Mouse (Mus musculus): ENCODE results near the gene Runx2. TPM values are rescaled to one million over a fixed set of nuclear protein-coding genes. Genes with fewer than 3 reads are reported as not detected.
A peak's percentile ranks its signal among the peaks of the same experiment; 100 is the strongest.

Gene Runx2
- total RNA-seq, 1 experiment, result 0.71 TPM

- Histone ChIP-seq H3K9ac (ENCODE audit: insufficient read depth, low read depth, low read length, poor library complexity, severe bottlenecking) (no peak overlapping the region), H3K36me3 (ENCODE audit: control insufficient read depth, insufficient read depth, low read length, poor library complexity, severe bottlenecking) (no peaks in the 10 kb centered on the region), H3K9me3 (ENCODE audit: control insufficient read depth, insufficient read depth, low read depth, low read length) (no peaks in the 10 kb centered on the region), H3K4me1 (ENCODE audit: control insufficient read depth in 2 of 2, insufficient read depth in 2 of 2, low read length in 2 of 2, poor library complexity in 1 of 2) (no peaks in the 10 kb centered on the region), H3K27ac (ENCODE audit: insufficient read depth, low read depth, low read length, poor library complexity, severe bottlenecking) (no peak overlapping the region), H3K4me3 (ENCODE audit: insufficient read depth in 1 of 2, low read depth in 1 of 2, low read length in 2 of 2, poor library complexity in 1 of 2, severe bottlenecking in 1 of 2) (no peak overlapping the region)
- TF ChIP-seq HCFC1 (IDR thresholded peaks at IDR 0.05; ENCODE audit: borderline replicate concordance, insufficient read depth, low read length), result no peak
- TF ChIP-seq MAFK (IDR thresholded peaks at IDR 0.05; ENCODE audit: insufficient read depth, low read depth, low read length), result no peak
- no peak for TF ChIP-seq ZC3H11A (IDR thresholded peaks at IDR 0.05; ENCODE audit: borderline replicate concordance, low read depth, low read length)
- no peak for TF ChIP-seq CHD2 (IDR thresholded peaks at IDR 0.05; ENCODE audit: low read depth, low read length)
- no peak for TF ChIP-seq ZNF384 (IDR thresholded peaks at IDR 0.05; ENCODE audit: low read depth, low read length)
- peak; percentile 2 for DNase-seq (ENCODE audit: low read depth, low spot score)
- in situ Hi-C loops (cut with MboI; ENCODE audit: low sequenced_read_pairs in 2 of 2, unreplicated experiment in 2 of 2), result no loop called here
These were observed 273.9 kb downstream of the Runx2 start for GRCm38 (mm10) chr17:44540699-44541098.

GRCm38 (mm10) chr17:44538921-44539320, 275.7 kb downstream of the Runx2 start:
- no peak for TF ChIP-seq HCFC1 (IDR thresholded peaks at IDR 0.05; ENCODE audit: borderline replicate concordance, insufficient read depth, low read length)
- TF ChIP-seq CHD2 (IDR thresholded peaks at IDR 0.05; ENCODE audit: low read depth, low read length), result no peak
- TF ChIP-seq ZNF384 (IDR thresholded peaks at IDR 0.05; ENCODE audit: low read depth, low read length), result no peak
- no peak for TF ChIP-seq ZC3H11A (IDR thresholded peaks at IDR 0.05; ENCODE audit: borderline replicate concordance, low read depth, low read length)
- TF ChIP-seq MAFK (IDR thresholded peaks at IDR 0.05; ENCODE audit: insufficient read depth, low read depth, low read length), result no peak
- Histone ChIP-seq H3K4me1 (ENCODE audit: control insufficient read depth in 2 of 2, insufficient read depth in 2 of 2, low read length in 2 of 2, poor library complexity in 1 of 2) (no peaks in the 10 kb centered on the region), H3K9me3 (ENCODE audit: control insufficient read depth, insufficient read depth, low read depth, low read length) (no peaks in the 10 kb centered on the region), H3K36me3 (ENCODE audit: control insufficient read depth, insufficient read depth, low read length, poor library complexity, severe bottlenecking) (no peaks in the 10 kb centered on the region), H3K9ac (ENCODE audit: insufficient read depth, low read depth, low read length, poor library complexity, severe bottlenecking) (no peak overlapping the region), H3K27ac (ENCODE audit: insufficient read depth, low read depth, low read length, poor library complexity, severe bottlenecking) (no peak overlapping the region), H3K4me3 (ENCODE audit: insufficient read depth in 1 of 2, low read depth in 1 of 2, low read length in 2 of 2, poor library complexity in 1 of 2, severe bottlenecking in 1 of 2) (no peak overlapping the region)
- in situ Hi-C loops (cut with MboI; ENCODE audit: low sequenced_read_pairs in 2 of 2, unreplicated experiment in 2 of 2), result no loop called here
- no peak for DNase-seq (ENCODE audit: low read depth, low spot score)

GRCm38 (mm10) chr17:44530000-44530399, 284.6 kb downstream of the Runx2 start:
- Histone ChIP-seq H3K4me1 (ENCODE audit: control insufficient read depth in 2 of 2, insufficient read depth in 2 of 2, low read length in 2 of 2, poor library complexity in 1 of 2) (no peaks in the 10 kb centered on the region), H3K36me3 (ENCODE audit: control insufficient read depth, insufficient read depth, low read length, poor library complexity, severe bottlenecking) (no peaks in the 10 kb centered on the region), H3K9me3 (ENCODE audit: control insufficient read depth, insufficient read depth, low read depth, low read length) (no peaks in the 10 kb centered on the region), H3K9ac (ENCODE audit: insufficient read depth, low read depth, low read length, poor library complexity, severe bottlenecking) (no peak overlapping the region), H3K4me3 (ENCODE audit: insufficient read depth in 1 of 2, low read depth in 1 of 2, low read length in 2 of 2, poor library complexity in 1 of 2, severe bottlenecking in 1 of 2) (no peak overlapping the region), H3K27ac (ENCODE audit: insufficient read depth, low read depth, low read length, poor library complexity, severe bottlenecking) (no peak overlapping the region)
- TF ChIP-seq MAFK (IDR thresholded peaks at IDR 0.05; ENCODE audit: insufficient read depth, low read depth, low read length) (no peak), ZNF384 (IDR thresholded peaks at IDR 0.05; ENCODE audit: low read depth, low read length) (no peak), ZC3H11A (IDR thresholded peaks at IDR 0.05; ENCODE audit: borderline replicate concordance, low read depth, low read length) (no peak), CHD2 (IDR thresholded peaks at IDR 0.05; ENCODE audit: low read depth, low read length) (no peak), HCFC1 (IDR thresholded peaks at IDR 0.05; ENCODE audit: borderline replicate concordance, insufficient read depth, low read length) (no peak)
- DNase-seq (ENCODE audit: low read depth, low spot score), result peak; percentile 17
- in situ Hi-C loops (cut with MboI; ENCODE audit: low sequenced_read_pairs in 2 of 2, unreplicated experiment in 2 of 2), result no loop called here

GRCm38 (mm10) chr17:44528617-44529016, 286.0 kb downstream of the Runx2 start:
- Histone ChIP-seq H3K9me3 (ENCODE audit: control insufficient read depth, insufficient read depth, low read depth, low read length) (no peaks in the 10 kb centered on the region), H3K4me3 (ENCODE audit: insufficient read depth in 1 of 2, low read depth in 1 of 2, low read length in 2 of 2, poor library complexity in 1 of 2, severe bottlenecking in 1 of 2) (no peak overlapping the region), H3K36me3 (ENCODE audit: control insufficient read depth, insufficient read depth, low read length, poor library complexity, severe bottlenecking) (no peaks in the 10 kb centered on the region), H3K27ac (ENCODE audit: insufficient read depth, low read depth, low read length, poor library complexity, severe bottlenecking) (no peak overlapping the region), H3K9ac (ENCODE audit: insufficient read depth, low read depth, low read length, poor library complexity, severe bottlenecking) (no peak overlapping the region), H3K4me1 (ENCODE audit: control insufficient read depth in 2 of 2, insufficient read depth in 2 of 2, low read length in 2 of 2, poor library complexity in 1 of 2) (no peaks in the 10 kb centered on the region)
- no peak for DNase-seq (ENCODE audit: low read depth, low spot score)
- TF ChIP-seq ZC3H11A (IDR thresholded peaks at IDR 0.05; ENCODE audit: borderline replicate concordance, low read depth, low read length) (no peak), HCFC1 (IDR thresholded peaks at IDR 0.05; ENCODE audit: borderline replicate concordance, insufficient read depth, low read length) (no peak), MAFK (IDR thresholded peaks at IDR 0.05; ENCODE audit: insufficient read depth, low read depth, low read length) (no peak), ZNF384 (IDR thresholded peaks at IDR 0.05; ENCODE audit: low read depth, low read length) (no peak), CHD2 (IDR thresholded peaks at IDR 0.05; ENCODE audit: low read depth, low read length) (no peak)
- in situ Hi-C loops (cut with MboI; ENCODE audit: low sequenced_read_pairs in 2 of 2, unreplicated experiment in 2 of 2), result no loop called here

GRCm38 (mm10) chr17:44524146-44524545, 290.5 kb downstream of the Runx2 start:
- no peaks in the 10 kb centered on the region for H3K9me3 ChIP-seq (ENCODE audit: control insufficient read depth, insufficient read depth, low read depth, low read length)
- no peak for DNase-seq (ENCODE audit: low read depth, low spot score)
- H3K4me3 ChIP-seq (ENCODE audit: insufficient read depth in 1 of 2, low read depth in 1 of 2, low read length in 2 of 2, poor library complexity in 1 of 2, severe bottlenecking in 1 of 2), result no peak overlapping the region
- in situ Hi-C loops (cut with MboI; ENCODE audit: low sequenced_read_pairs in 2 of 2, unreplicated experiment in 2 of 2), result no loop called here
- no peaks in the 10 kb centered on the region for H3K4me1 ChIP-seq (ENCODE audit: control insufficient read depth in 2 of 2, insufficient read depth in 2 of 2, low read length in 2 of 2, poor library complexity in 1 of 2)
- no peak overlapping the region for H3K27ac ChIP-seq (ENCODE audit: insufficient read depth, low read depth, low read length, poor library complexity, severe bottlenecking)
- H3K36me3 ChIP-seq (ENCODE audit: control insufficient read depth, insufficient read depth, low read length, poor library complexity, severe bottlenecking), result no peaks in the 10 kb centered on the region
- H3K9ac ChIP-seq (ENCODE audit: insufficient read depth, low read depth, low read length, poor library complexity, severe bottlenecking), result no peak overlapping the region
- TF ChIP-seq CHD2 (IDR thresholded peaks at IDR 0.05; ENCODE audit: low read depth, low read length) (no peak), MAFK (IDR thresholded peaks at IDR 0.05; ENCODE audit: insufficient read depth, low read depth, low read length) (no peak), HCFC1 (IDR thresholded peaks at IDR 0.05; ENCODE audit: borderline replicate concordance, insufficient read depth, low read length) (no peak), ZC3H11A (IDR thresholded peaks at IDR 0.05; ENCODE audit: borderline replicate concordance, low read depth, low read length) (no peak)

All from ES-E14 (cell line).